Mouse (Mus musculus): ENCODE results near the gene 1600014C10Rik. TPM values are rescaled to one million over a fixed set of nuclear protein-coding genes. Genes with fewer than 3 reads are reported as not detected.
A peak's percentile ranks its signal among the peaks of the same experiment; 100 is the strongest.

1600014C10Rik gene
- polyA plus RNA-seq, 1 experiment from 2014 or later, result 14.4 TPM

GRCm38 (mm10) chr7:38167724-38168141, 15.3 kb upstream of the 1600014C10Rik start:
- Histone ChIP-seq H3K9me3 (no peaks in the 10 kb centered on the region), H3K4me1 (peaks cover 11% of the 10 kb centered on the region), H3K27ac (no peak overlapping the region), H3K4me3 (peak overlapping the region; percentile 55), H3K36me3 (no peaks in the 10 kb centered on the region), H3K27me3 (ENCODE audit: insufficient read depth, poor library complexity, severe bottlenecking) (no peaks in the 10 kb centered on the region)
- DNase-seq (ENCODE audit: low spot score), result no peak
- WGBS, result 15% methylated on average over 11 of the region's 11 CpGs

GRCm38 (mm10) chr7:38173871-38174270, 9.1 kb upstream of the 1600014C10Rik start:
- Histone ChIP-seq H3K9me3 (no peaks in the 10 kb centered on the region), H3K4me1 (peaks cover 13% of the 10 kb centered on the region), H3K27ac (peak overlapping the region; percentile 81), H3K27me3 (ENCODE audit: insufficient read depth, poor library complexity, severe bottlenecking) (peaks cover 28% of the 10 kb centered on the region), H3K36me3 (no peaks in the 10 kb centered on the region), H3K4me3 (peak overlapping the region; percentile 58)
- DNase-seq (ENCODE audit: low spot score), result no peak
- WGBS, result 13% methylated on average over 14 of the region's 14 CpGs

GRCm38 (mm10) chr7:38174321-38175148, 8.5 kb upstream of the 1600014C10Rik start:
- no peaks in the 10 kb centered on the region for H3K36me3 ChIP-seq
- peak overlapping the region; percentile 58 for H3K4me3 ChIP-seq
- no peak for DNase-seq (ENCODE audit: low spot score)
- H3K9me3 ChIP-seq, result no peaks in the 10 kb centered on the region
- H3K27me3 ChIP-seq (ENCODE audit: insufficient read depth, poor library complexity, severe bottlenecking), result peaks cover 28% of the 10 kb centered on the region
- H3K27ac ChIP-seq, result peak overlapping the region; percentile 81
- 11% methylated on average over 31 of the region's 31 CpGs for WGBS
- H3K4me1 ChIP-seq, result peaks cover 13% of the 10 kb centered on the region

GRCm38 (mm10) chr7:38176056-38176455, 7.0 kb upstream of the 1600014C10Rik start:
- Histone ChIP-seq H3K4me3 (no peak overlapping the region), H3K27ac (no peak overlapping the region)
- WGBS, result 77% methylated on average over 3 of the region's 3 CpGs

GRCm38 (mm10) chr7:38179896-38180295, 3.1 kb upstream of the 1600014C10Rik start:
- no peak overlapping the region for H3K4me3 ChIP-seq
- H3K4me1 ChIP-seq, result peaks cover 15% of the 10 kb centered on the region
- H3K27ac ChIP-seq, result no peak overlapping the region
- peaks cover 11% of the 10 kb centered on the region; the same call in 1 of the 2 replicates for H3K27me3 ChIP-seq (ENCODE audit: insufficient read depth, poor library complexity, severe bottlenecking)
- no peaks in the 10 kb centered on the region for H3K36me3 ChIP-seq
- DNase-seq (ENCODE audit: low spot score), result no peak
- WGBS, result 73% methylated on average over 3 of the region's 3 CpGs
- no peaks in the 10 kb centered on the region for H3K9me3 ChIP-seq

More at GRCm38 (mm10) chr7:38176056-38176455, 7.0 kb upstream of the 1600014C10Rik start:
- H3K4me1 ChIP-seq, result peaks cover 13% of the 10 kb centered on the region
- H3K9me3 ChIP-seq, result no peaks in the 10 kb centered on the region
- H3K27me3 ChIP-seq (ENCODE audit: insufficient read depth, poor library complexity, severe bottlenecking), result peaks cover 28% of the 10 kb centered on the region
- DNase-seq (ENCODE audit: low spot score), result no peak
- no peaks in the 10 kb centered on the region for H3K36me3 ChIP-seq

- peaks cover 13% of the 10 kb centered on the region for H3K4me1 ChIP-seq
- H3K4me3 ChIP-seq, result no peak overlapping the region
- H3K36me3 ChIP-seq, result no peaks in the 10 kb centered on the region
- 0 out of 2 replicates have a peak, but pooled peaks cover 3% of the 10 kb centered on the region for H3K27me3 ChIP-seq (ENCODE audit: insufficient read depth, poor library complexity, severe bottlenecking)
- H3K27ac ChIP-seq, result no peak overlapping the region
- 83% methylated on average over 2 of the region's 2 CpGs for WGBS
- DNase-seq (ENCODE audit: low spot score), result no peak
- no peaks in the 10 kb centered on the region for H3K9me3 ChIP-seq
These were observed 1.7 kb upstream of the 1600014C10Rik start for GRCm38 (mm10) chr7:38181366-38181765.

GRCm38 (mm10) chr7:38182596-38182961, 438 bp upstream of the 1600014C10Rik start:
- Histone ChIP-seq H3K27ac (peak overlapping the region; percentile 93; the same call in 1 of the 2 replicates), H3K9me3 (no peaks in the 10 kb centered on the region), H3K27me3 (ENCODE audit: insufficient read depth, poor library complexity, severe bottlenecking) (no peaks in the 10 kb centered on the region), H3K4me1 (peaks cover 17% of the 10 kb centered on the region), H3K4me3 (peak overlapping the region; percentile 83), H3K36me3 (no peaks in the 10 kb centered on the region)
- peak; percentile 93 for DNase-seq (ENCODE audit: low spot score)
- under 1% methylated on average over 11 of the region's 11 CpGs for WGBS

- Histone ChIP-seq H3K4me1 (peaks cover 17% of the 10 kb centered on the region), H3K4me3 (peak overlapping the region; percentile 83), H3K36me3 (no peaks in the 10 kb centered on the region), H3K27me3 (ENCODE audit: insufficient read depth, poor library complexity, severe bottlenecking) (no peaks in the 10 kb centered on the region), H3K27ac (peak overlapping the region; percentile 93), H3K9me3 (no peaks in the 10 kb centered on the region)
- peak; percentile 94 for DNase-seq (ENCODE audit: low spot score)
- WGBS, result 4% methylated on average over 36 of the region's 36 CpGs
These were observed 846 bp downstream of the 1600014C10Rik start for GRCm38 (mm10) chr7:38183709-38184417.

- H3K27me3 ChIP-seq (ENCODE audit: insufficient read depth, poor library complexity, severe bottlenecking), result no peaks in the 10 kb centered on the region
- H3K27ac ChIP-seq, result 0 out of 2 replicates have a peak overlapping the region, but pooled peaks have one; percentile 93
- peak overlapping the region; percentile 83 for H3K4me3 ChIP-seq
- peaks cover 17% of the 10 kb centered on the region for H3K4me1 ChIP-seq
- WGBS, result 71% methylated on average over 1 of the region's 1 CpGs
- no peak for DNase-seq (ENCODE audit: low spot score)
- no peaks in the 10 kb centered on the region for H3K9me3 ChIP-seq
- H3K36me3 ChIP-seq, result peaks cover 5% of the 10 kb centered on the region; the same call in 1 of the 2 replicates
These were observed 1.4 kb downstream of the 1600014C10Rik start for GRCm38 (mm10) chr7:38184418-38184745.

- H3K36me3 ChIP-seq, result peaks cover 9% of the 10 kb centered on the region
- peaks cover 17% of the 10 kb centered on the region for H3K4me1 ChIP-seq
- H3K9me3 ChIP-seq, result no peaks in the 10 kb centered on the region
- DNase-seq (ENCODE audit: low spot score), result no peak
- no peak overlapping the region for H3K4me3 ChIP-seq
- H3K27me3 ChIP-seq (ENCODE audit: insufficient read depth, poor library complexity, severe bottlenecking), result no peaks in the 10 kb centered on the region
- no peak overlapping the region for H3K27ac ChIP-seq
- 87% methylated on average over 6 of the region's 6 CpGs for WGBS
These were observed 1.8 kb downstream of the 1600014C10Rik start for GRCm38 (mm10) chr7:38184786-38185185.

- Histone ChIP-seq H3K27ac (no peak overlapping the region), H3K4me1 (peaks cover 17% of the 10 kb centered on the region), H3K4me3 (no peak overlapping the region), H3K27me3 (ENCODE audit: insufficient read depth, poor library complexity, severe bottlenecking) (no peaks in the 10 kb centered on the region), H3K9me3 (no peaks in the 10 kb centered on the region), H3K36me3 (peaks cover 16% of the 10 kb centered on the region)
- DNase-seq (ENCODE audit: low spot score), result no peak
- WGBS, result 52% methylated on average over 4 of the region's 4 CpGs
These were observed 3.8 kb downstream of the 1600014C10Rik start for GRCm38 (mm10) chr7:38186861-38187260.

- Histone ChIP-seq H3K4me1 (peaks cover 16% of the 10 kb centered on the region), H3K27ac (no peak overlapping the region), H3K27me3 (ENCODE audit: insufficient read depth, poor library complexity, severe bottlenecking) (no peaks in the 10 kb centered on the region), H3K9me3 (no peaks in the 10 kb centered on the region), H3K4me3 (no peak overlapping the region), H3K36me3 (peaks cover 16% of the 10 kb centered on the region)
- DNase-seq (ENCODE audit: low spot score), result no peak
- WGBS, result 63% methylated on average over 4 of the region's 4 CpGs
These were observed 4.8 kb downstream of the 1600014C10Rik start for GRCm38 (mm10) chr7:38187796-38188195.

All from heart, embryonic 10.5 days (tissue).